Mouse (Mus musculus): ENCODE measurements around the gene Arhgap11a.

The Arhgap11a gene

DNA sequence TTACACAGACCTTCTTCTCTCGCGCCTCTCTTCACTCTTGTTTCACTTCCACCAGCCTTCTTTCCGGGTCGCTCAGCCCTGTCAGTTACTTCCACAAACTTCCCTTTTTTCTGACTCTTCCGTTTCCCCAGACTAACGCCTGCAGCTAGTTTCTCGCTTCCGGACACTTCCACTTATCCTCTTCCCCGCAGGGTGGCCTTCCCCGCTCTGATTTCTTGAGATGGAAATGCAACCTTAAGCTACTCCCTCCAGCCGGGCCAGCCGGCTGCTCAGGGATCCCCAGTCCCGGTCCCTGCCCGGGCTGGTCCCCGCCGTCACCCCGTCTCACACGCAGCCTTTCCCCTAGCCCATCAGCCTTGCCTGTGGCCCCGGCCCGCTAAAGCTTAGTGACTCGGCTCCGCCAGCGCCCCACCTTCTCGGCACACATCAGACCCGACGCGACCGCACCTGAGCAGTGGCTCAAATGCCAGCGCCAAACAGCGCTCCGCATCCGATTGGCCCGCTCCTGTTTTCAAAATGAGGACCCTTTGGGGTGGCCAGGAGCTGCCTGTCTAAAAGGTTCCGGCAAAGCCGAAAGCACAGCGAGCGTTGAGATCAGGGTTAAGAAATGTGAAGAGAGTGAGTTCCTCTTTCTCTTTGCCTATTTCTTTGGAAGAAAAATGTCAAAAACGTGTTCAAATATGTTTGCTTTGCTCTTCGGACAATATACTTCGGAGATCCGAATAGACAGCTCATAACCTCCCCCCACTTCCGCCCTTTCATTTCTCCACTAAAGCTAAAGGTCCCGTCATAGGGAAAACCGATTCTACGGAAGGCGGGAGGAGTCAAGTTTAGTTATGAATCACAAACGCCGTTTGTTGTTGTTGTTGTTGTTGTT is at the start of gene Arhgap11a:
Arhgap11a (minus strand) TSS at position 417 of the 877 bp plus-strand sequence.
- in situ Hi-C loops (cut with MboI, MseI), result loop anchor here (5.0 kb wide), 1 partner anchor 314 kb away; no protein-coding TSS in a partner anchor

- in situ Hi-C loops (cut with MboI, MseI), result no loop called here
Observed at GRCm38 (mm10) chr2:113893385-113894122, 45.1 kb upstream of the Arhgap11a start.

- in situ Hi-C loops (cut with MboI, MseI), result no loop called here
Observed at GRCm38 (mm10) chr2:113887166-113887565, 38.7 kb upstream of the Arhgap11a start.

- in situ Hi-C loops (cut with MboI, MseI), result no loop called here
Observed at GRCm38 (mm10) chr2:113886061-113886460, 37.6 kb upstream of the Arhgap11a start.

DNA sequence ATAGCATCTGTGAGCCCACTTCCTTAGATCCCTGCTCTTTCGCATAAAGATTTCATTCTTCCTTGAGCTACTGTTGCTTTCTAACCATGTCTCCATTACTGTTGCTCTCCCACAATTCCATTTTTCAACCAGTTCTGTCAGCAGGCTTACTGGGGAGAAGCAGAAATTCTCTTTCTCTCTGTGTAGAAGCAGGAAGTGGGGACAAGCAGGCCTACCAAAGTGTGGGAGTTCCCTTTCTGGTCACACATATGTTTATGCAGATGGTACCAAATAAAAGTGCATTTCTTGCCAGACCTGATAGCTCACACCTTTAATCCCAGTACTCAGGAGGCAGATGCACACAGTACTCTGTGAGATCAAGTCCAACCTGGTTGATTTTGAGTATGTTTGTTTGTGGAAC is 21.7 kb upstream of the Arhgap11a start:
- in situ Hi-C loops (cut with MboI, MseI), result no loop called here

GRCm38 (mm10) chr2:113868404-113868803 is 19.9 kb upstream of the Arhgap11a start:
- in situ Hi-C loops (cut with MboI, MseI), result loop anchor here (10.0 kb wide), 2 partner anchors 86 to 246 kb away; no protein-coding TSS in a partner anchor

DNA sequence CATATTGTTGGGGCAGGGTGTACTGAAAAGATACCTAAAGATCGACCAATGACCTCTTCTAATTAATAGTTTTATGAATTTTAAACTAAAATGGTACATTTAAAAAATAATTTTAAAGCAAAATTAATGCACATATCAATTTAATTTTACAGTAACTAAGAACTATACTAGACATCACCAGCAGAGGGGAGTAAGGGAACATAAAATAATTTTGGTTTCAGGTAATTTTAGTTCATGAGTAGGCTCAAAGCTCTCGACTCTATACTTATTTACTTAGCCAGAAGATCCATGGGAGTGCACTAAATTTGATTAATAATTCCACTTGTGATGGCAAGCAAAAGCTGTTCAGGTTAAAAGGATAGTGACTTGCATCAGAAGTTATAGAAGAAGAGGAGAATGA is 17.7 kb upstream of the Arhgap11a start:
- in situ Hi-C loops (cut with MboI, MseI), result loop anchor here (10.0 kb wide), 2 partner anchors 89 to 249 kb away; no protein-coding TSS in a partner anchor

- in situ Hi-C loops (cut with MboI, MseI), result loop anchor here (5.0 kb wide), 1 partner anchor 313 kb away; no protein-coding TSS in a partner anchor
Observed at GRCm38 (mm10) chr2:113849141-113849540, 680 bp upstream of the Arhgap11a start.

GRCm38 (mm10) chr2:113847678-113848244 is 700 bp downstream of the Arhgap11a start:
- in situ Hi-C loops (cut with MboI, MseI), result loop anchor here (5.0 kb wide), 1 partner anchor 315 kb away; no protein-coding TSS in a partner anchor

DNA sequence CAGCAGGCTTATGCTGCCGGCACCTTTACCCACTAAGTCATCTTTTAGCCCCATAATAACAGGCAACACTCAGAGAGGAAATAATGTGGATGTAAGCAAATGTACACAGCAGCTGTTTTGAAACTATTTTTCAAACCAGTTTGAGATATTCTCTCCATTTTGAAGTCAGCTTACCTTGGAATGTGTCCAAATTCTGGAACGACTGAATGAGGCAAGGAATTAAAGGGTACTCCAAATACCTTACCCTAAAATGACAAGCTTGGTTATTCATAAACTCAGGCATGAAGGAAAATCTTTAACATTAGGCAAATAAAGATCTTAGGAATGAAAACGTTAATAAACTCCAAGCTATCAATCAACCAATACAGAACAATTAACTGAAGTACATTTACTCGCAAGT is 3.4 kb downstream of the Arhgap11a start:
- in situ Hi-C loops (cut with MboI, MseI), result loop anchor here (5.0 kb wide), 1 partner anchor 317 kb away; no protein-coding TSS in a partner anchor

- in situ Hi-C loops (cut with MboI, MseI), result no loop called here
Observed at GRCm38 (mm10) chr2:113841656-113842437, 6.6 kb downstream of the Arhgap11a start.

DNA sequence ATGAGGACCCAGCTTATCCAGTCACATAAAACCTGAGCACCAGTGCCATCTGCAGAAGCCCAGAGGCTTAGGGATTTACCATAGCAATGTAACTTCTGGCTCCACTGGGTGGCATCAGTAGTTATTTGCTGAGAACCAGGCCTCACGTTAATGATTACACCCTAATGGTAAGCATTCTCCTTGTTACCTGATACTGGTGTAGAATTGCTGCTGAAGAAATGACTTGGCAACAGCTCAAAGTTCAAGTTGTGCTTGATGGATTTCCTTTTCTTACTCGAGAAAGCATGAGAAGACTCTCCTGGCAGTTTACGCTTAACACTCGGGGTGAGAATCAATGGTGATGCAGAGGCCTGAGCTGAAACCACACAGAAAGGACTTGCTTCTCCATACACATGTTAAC is 9.0 kb downstream of the Arhgap11a start:
- in situ Hi-C loops (cut with MboI, MseI), result loop anchor here (10.0 kb wide), 2 partner anchors 265 to 305 kb away; no protein-coding TSS in a partner anchor

DNA sequence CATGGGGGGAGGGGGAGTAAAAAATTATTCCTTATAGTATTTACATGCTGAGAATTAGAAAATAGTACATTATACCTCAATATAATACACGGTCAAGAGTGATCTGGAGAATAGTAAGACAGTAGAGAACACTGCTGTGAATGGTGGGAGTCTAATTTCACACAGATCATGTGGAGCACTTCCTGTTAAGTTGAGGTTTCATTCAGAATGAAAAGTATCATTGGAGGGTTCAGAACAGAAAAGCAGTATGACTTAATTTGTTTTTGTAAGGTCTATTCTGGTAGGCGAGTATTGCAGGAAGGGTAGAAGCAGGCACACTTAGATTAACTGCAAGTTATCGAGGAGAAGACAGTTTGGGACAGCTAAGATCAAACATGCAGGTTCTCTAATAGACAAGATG is 13.2 kb downstream of the Arhgap11a start:
- in situ Hi-C loops (cut with MboI, MseI), result loop anchor here (10.0 kb wide), 2 partner anchors 270 to 310 kb away; no protein-coding TSS in a partner anchor

DNA sequence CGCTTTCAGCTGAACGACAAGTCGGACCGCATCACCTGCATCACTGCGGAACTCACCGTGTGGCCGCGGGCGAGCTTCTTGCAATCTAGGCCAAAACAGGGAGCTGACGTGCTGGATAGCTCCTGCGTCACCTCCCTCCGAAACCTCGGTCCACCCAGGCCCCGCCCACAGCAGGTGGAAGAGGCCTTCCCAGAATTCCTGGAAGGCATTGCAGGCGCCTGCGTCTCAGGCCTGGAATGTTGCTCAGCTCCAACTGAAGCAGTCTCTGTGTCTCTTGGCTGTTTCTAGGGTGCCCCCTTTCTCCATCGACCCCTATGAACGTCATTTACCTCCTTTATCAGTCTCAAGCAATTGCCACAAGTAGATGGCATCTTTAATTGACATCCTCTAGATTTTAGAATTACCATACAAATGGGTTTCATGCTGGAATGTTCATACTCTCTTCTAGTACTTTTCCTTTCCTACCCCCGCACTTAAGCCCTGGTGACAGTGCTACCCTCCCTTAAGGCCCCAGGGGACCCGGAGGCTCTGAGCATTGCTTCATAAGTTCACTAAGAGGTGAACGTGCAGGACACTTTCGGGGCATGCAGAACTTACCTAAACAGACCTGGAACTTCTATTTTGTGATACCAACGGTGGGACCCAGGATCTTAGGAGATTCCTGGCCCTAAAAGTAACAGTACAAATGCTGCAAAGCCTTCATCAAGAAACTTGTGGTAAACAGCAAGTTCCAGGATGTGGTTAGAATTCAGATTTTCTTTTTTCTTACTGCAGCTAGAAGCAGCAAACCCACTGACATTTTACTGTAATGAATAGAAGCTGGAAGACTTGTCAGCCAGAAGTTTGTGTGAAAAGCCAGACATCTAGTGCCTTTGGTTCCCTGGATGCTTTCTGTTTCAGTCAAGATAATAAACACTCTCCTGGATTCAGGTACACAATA is 19.2 kb downstream of the Arhgap11a start, which contains the start of gene Scg5:
Scg5 (minus strand) TSS at position 179 of the 940 bp plus-strand sequence.
- in situ Hi-C loops (cut with MboI, MseI), result no loop called here

- in situ Hi-C loops (cut with MboI, MseI), result no loop called here
Observed at GRCm38 (mm10) chr2:113828086-113828942, 20.1 kb downstream of the Arhgap11a start.

DNA sequence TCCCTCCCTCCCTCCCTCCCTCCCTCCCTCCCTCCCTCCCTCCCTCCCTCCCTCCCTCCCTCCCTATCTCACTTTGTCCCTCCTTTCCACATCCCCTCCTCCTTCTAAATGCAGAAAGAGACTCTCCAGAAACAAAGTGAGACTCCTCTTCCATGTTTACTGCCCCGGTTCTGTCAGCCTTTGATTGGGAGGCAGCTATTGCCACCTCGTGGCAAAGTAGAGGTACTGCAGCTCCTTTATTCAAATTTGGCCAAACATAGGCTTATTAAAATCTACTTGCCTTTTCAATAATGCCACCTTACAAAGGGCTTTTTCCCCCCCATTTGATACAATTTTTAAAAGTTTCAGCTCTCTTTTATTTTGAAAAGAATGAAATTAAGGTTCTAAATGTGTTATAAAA is 24.6 kb downstream of the Arhgap11a start:
- in situ Hi-C loops (cut with MboI, MseI), result no loop called here

DNA sequence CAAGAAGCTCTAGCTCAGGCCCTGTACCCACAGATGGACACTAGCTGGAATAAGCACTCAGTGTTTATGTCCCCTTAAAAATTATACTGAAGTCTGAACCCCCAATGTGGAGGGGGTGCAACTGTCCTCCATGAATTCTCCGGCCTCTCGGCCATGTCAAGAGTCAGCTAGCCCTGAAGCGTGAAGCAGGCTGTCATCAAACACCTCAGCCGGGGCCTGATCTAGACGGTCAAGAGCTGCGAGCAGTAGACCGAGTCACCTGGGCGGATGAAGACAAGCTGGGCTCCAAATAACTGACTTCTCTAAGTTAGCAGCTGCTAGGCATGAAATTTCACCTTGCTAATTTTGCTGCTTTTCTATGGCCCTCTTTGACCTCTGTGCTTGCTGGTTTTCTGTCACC is 26.1 kb downstream of the Arhgap11a start:
- in situ Hi-C loops (cut with MboI, MseI), result no loop called here

DNA sequence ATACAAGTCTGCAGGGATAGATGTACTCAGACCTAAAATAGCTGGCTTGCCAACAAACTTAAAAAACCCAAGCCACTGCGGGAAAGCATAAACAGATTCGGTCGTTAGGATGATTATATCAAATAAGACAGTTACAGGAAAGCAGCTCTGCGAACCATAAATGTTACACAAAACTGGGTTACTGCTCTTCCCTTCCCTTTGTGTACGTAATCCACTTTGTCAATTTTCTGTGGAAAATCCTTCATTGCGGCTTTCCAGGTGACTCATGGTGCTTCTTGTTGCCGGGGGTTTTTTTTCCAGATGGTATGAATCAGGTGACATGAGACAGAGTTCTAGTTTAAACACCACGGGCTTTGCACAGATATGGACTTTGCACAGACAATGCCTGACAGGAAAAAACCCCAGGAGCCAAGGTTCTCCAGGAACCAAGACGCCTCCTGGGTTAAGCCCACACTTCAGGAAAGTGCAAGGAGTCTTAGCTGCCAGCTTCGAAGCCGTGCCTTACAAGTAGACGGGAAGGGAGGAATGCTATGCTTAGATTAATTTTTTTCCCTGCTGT is 27.2 kb downstream of the Arhgap11a start:
- in situ Hi-C loops (cut with MboI, MseI), result no loop called here
